Mouse (Mus musculus) bone marrow macrophage, adult 2 months (primary cell): ENCODE results near the gene Rtp3.

ENCODE experiments used
- CTCF ChIP-seq: IDR thresholded peaks from 2 replicates; pipeline ENCODE4 v1.5.1; 2012; ENCODE audit warnings: low read depth, mild to moderate bottlenecking, low read length, moderate library complexity
- POLR2A ChIP-seq: IDR thresholded peaks from 2 replicates; pipeline ENCODE4 v1.6.1; 2012; ENCODE audit warnings: mild to moderate bottlenecking, low read depth, low read length, borderline replicate concordance

DNA sequence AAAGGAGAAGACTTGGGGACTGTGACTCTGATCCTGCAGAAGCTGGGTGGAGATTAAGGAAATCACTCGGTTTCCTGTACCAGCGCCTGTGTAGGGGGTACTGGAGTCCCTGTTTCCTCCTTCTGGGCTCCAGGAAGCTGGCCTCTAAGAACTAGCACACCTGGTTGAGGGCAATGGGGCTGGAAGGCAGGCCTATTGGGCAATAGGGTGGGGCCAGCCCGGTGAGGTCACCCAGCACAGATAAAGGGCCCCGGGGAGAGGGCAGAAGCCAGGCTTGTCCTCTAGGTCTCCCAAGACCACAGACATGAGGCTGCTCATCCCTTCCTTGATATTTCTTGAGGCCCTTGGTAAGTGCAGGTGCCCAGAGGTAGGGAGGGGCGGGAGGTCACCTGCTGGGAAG is 28.6 kb upstream of the Rtp3 start, which contains the start of gene Ltf:
- TF ChIP-seq POLR2A, result no peak
- TF ChIP-seq CTCF, result no peak
